Mouse (Mus musculus) midbrain, embryonic 12.5 days (tissue): ENCODE data around the gene Olfr832. TPM values are rescaled to one million over a fixed set of nuclear protein-coding genes. Genes with fewer than 3 reads are reported as not detected.
"Not testable (repeated sequence)": the region's sequence is repeated elsewhere in the genome, so short reads cannot be mapped to it uniquely, and the experiment has no call there.

ENCODE experiments used
- ATAC-seq: fragments of 200-750 bp; cut with Nextera tagmentation; 2 replicates; pipeline ENCODE4 v1.8.0; 2017; ENCODE audit warnings: low read depth, moderate TSS enrichment, moderate library complexity; ENCODE audit not compliant: low FRiP score
- H3K27ac ChIP-seq: fragments of 300-500 bp; sonication (generic); replicated peaks from 2 replicates; pipeline ENCODE4 v1.5.1; 2016; ENCODE audit warnings: mild to moderate bottlenecking
- H3K27me3 ChIP-seq: fragments of 300-500 bp; sonication (generic); 2 replicates; pipeline ENCODE4 v1.6.1; 2016; ENCODE audit warnings: mild to moderate bottlenecking
- H3K36me3 ChIP-seq: fragments of 300-500 bp; sonication (generic); 2 replicates; pipeline ENCODE4 v1.6.1; 2016
- H3K4me1 ChIP-seq: fragments of 300-500 bp; sonication (generic); 2 replicates; pipeline ENCODE4 v1.6.1; 2016
- H3K4me2 ChIP-seq: fragments of 300-500 bp; sonication (generic); replicated peaks from 2 replicates; pipeline ENCODE4 v1.6.1; 2016; ENCODE audit warnings: mild to moderate bottlenecking, moderate library complexity
- H3K4me3 ChIP-seq: fragments of 300-500 bp; sonication (generic); 2 replicates; pipeline ENCODE4 v1.5.1; 2016; ENCODE audit warnings: mild to moderate bottlenecking
- H3K9ac ChIP-seq: fragments of 300-500 bp; sonication (generic); replicated peaks from 2 replicates; pipeline ENCODE4 v1.6.1; 2016; ENCODE audit warnings: mild to moderate bottlenecking, moderate library complexity
- H3K9me3 ChIP-seq: fragments of 300-500 bp; sonication (generic); 2 replicates; pipeline ENCODE4 v1.6.1; 2016; ENCODE audit warnings: mild to moderate bottlenecking
- WGBS: fragments of 180-500 bp; shearing (Covaris S2); methylation state at CpG from one replicate; pipeline ENCODE4 v1.1.7; 2016; 5-methylcytosine and 5-hydroxymethylcytosine counted together
- polyA plus RNA-seq: library from polyadenylated mRNA; unstranded; fragments of >200 nt; fragmentation: Nextera tagmentation; extraction: Ambion mirVana; gene quantifications from 2 replicates; pipeline ENCODE4 v1.2.1, GENCODE M21; 2016

Olfr832 gene
- not detected in 2 replicates for polyA plus RNA-seq

DNA sequence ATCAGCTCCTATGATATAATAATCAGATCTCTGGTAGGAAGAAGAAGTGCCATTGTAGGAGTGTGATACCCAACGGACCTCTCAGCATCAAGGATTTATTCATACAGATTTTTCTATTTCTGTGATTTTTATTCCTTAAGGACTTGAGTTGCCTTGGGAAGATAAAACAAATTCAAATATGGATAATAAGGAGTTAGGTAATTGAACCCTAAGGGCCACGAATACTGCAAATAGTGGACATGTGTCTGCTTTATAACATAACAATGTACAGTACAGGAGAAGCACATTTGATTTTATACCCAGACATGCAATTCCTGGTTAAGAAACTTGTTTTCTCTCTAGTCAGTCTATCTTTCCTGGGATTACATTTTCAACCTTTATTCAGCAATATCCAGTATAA is at the start of gene Olfr832:
Gene Olfr832 (plus strand): TSS at position 301 of the 400 bp plus-strand sequence.
- H3K4me2 ChIP-seq, H3K4me1 ChIP-seq, H3K9ac ChIP-seq, H3K36me3 ChIP-seq, ATAC-seq, H3K27me3 ChIP-seq, H3K9me3 ChIP-seq, H3K27ac ChIP-seq, H3K4me3 ChIP-seq: not testable (repeated sequence)
- WGBS = 77% methylated on average over 2 of the region's 2 CpGs

DNA sequence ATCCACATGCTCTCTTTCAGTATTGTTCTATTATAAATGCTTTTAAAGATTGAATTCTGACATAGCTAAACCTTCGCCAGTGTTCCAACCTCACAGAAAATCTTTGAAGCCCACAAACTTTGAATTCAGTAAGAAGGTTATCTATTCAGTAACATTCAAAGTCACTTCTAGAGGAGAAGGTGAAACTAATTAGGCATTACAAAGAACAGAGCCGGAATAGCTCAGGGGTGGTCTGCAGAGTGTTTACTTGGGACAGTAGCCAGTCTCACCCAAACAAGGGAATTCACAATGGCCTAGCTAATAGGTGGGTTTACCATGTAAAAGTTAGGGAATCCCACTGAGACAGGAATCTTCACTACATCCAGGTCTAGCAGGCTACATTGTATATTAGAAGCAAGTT is 29.2 kb upstream of the Olfr832 start:
- not testable (repeated sequence) for H3K27ac ChIP-seq, H3K4me1 ChIP-seq, H3K27me3 ChIP-seq, H3K36me3 ChIP-seq, ATAC-seq, H3K9ac ChIP-seq, H3K9me3 ChIP-seq, H3K4me3 ChIP-seq, H3K4me2 ChIP-seq
- 74% methylated on average over 2 of the region's 2 CpGs for WGBS

DNA sequence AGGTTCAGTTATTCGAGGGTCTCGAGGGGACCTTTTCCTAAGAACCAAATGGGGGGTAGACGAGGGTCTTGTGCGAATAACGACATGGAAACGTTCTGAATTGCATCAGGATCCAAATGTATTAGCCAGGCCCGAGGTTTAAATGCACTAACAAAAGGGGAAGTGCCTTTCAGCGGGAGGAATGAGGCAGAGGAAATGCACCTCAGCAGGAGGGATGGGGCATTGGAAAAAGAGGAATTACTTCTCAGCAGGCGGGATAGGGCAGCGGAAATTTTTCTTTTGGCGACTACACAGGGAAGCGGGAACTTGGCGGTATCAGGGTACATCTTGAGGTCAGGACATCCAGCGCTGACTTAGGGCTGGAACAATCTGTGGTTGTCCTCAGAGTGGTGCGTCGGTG is 9.0 kb upstream of the Olfr832 start:
- not testable (repeated sequence) for H3K4me3 ChIP-seq, H3K9ac ChIP-seq, H3K36me3 ChIP-seq, H3K4me1 ChIP-seq, H3K27me3 ChIP-seq, H3K4me2 ChIP-seq, H3K27ac ChIP-seq, ATAC-seq
- H3K9me3 ChIP-seq = peaks cover 10% of the 10 kb centered on the region; the same call in 1 of the 2 replicates
- WGBS = 85% methylated on average over 15 of the region's 16 CpGs

DNA sequence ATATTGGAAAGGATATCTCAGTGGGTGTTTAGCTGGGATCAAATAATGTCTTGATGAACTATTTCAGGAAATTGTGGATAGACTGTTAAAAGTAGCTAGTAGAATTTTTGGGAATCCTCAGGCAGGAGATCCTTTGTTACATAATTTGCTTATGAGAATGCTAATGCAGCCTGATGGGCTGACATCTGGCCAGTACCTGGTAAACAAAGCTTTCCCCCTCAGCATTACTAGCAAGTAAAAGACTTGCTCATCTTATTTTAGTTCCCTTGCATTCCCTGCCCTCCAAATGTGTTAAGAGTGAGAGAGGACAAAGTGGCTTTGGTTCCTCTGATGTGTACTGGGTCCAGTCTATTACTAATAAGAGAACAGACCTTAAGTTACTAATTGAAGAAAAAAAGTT is 25.1 kb downstream of the Olfr832 start:
- H3K4me3 ChIP-seq = no peak overlapping the region
- H3K27ac ChIP-seq = no peak overlapping the region
- no peak overlapping the region for H3K9ac ChIP-seq
- no peak overlapping the region for H3K4me2 ChIP-seq
- ATAC-seq = no peak
- H3K36me3 ChIP-seq = no peaks in the 10 kb centered on the region
- H3K27me3 ChIP-seq = no peaks in the 10 kb centered on the region
- peaks cover 5% of the 10 kb centered on the region; the same call in 1 of the 2 replicates for H3K9me3 ChIP-seq
- no peaks in the 10 kb centered on the region for H3K4me1 ChIP-seq

DNA sequence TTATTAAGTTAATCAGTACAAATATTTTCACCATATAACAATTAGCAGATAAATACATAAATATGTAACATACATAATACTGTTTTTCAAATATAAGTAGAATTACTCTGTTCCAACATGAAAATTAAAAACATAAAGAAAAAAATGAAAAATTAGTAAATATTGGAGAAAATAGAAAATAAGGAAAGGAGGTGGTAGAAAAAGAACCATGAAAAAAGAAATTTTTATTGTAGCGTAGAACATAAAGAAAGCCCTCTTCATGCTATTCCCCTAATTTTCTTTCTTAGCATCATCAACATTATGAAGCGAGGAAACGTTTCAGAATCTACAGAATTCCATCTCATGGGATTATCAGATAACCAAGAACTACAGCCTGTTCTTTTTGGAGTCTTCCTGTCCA is 50.8 kb downstream of the Olfr832 start, which contains the start of gene Olfr834:
Gene Olfr834 (plus strand): TSS at position 301 of the 400 bp plus-strand sequence.
- Histone ChIP-seq H3K27me3 (no peaks in the 10 kb centered on the region), H3K27ac (no peak within 1 kb of the TSS), H3K9ac (no peak within 1 kb of the TSS), H3K4me3 (no peak within 1 kb of the TSS), H3K36me3 (no peaks in the 10 kb centered on the region), H3K4me1 (no peaks in the 10 kb centered on the region), H3K4me2 (no peak within 1 kb of the TSS), H3K9me3 (no peaks in the 10 kb centered on the region)
- no peak for ATAC-seq
- WGBS = 80% methylated on average over 3 of the region's 3 CpGs

Other genes starting within 250 kb of the Olfr832 start
- not detected in 2 replicates for gene Olfr24, start 173.1 kb upstream of the Olfr832 start, polyA plus RNA-seq
- not detected in 2 replicates for gene Olfr828, start 117.6 kb upstream of the Olfr832 start, polyA plus RNA-seq
- gene Olfr829, start 82.2 kb upstream of the Olfr832 start, polyA plus RNA-seq = not detected in 2 replicates
- not detected in 2 replicates for gene Olfr830, start 62.4 kb upstream of the Olfr832 start, polyA plus RNA-seq
- gene Olfr834, start 50.9 kb downstream of the Olfr832 start, polyA plus RNA-seq = not detected in 2 replicates
- gene Olfr835, start 95.6 kb downstream of the Olfr832 start, polyA plus RNA-seq = not detected in 2 replicates
- not detected in 2 replicates for gene Olfr836, start 183.3 kb downstream of the Olfr832 start, polyA plus RNA-seq
- gene Olfr837, start 199.2 kb downstream of the Olfr832 start, polyA plus RNA-seq = not detected in 2 replicates
- not detected in 2 replicates for gene Olfr839-ps1, start 240.2 kb downstream of the Olfr832 start, polyA plus RNA-seq